Comparison of ENCODE assay signal across 26 mouse cellular contexts in the genomic region with DNA sequence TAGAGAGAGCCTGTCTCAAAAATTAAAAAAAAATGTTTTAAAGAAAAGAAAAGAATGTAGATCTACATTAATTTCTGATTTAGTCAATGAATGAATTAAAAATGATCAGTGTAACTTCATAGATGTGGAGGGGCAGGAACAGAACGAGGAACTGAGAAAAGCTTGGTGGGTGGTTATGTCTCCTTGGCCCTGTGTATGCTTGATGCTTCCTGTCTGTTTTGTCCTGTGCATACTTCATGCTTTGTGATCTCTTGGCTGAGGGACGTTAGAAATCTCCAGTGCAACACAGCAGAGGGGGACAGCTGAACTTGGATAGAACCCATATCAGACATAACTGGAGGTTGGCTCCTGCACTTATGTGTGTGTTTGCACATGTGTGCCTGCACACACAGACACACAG. TPM values are rescaled to one million over a fixed set of nuclear protein-coding genes. Genes with fewer than 3 reads are reported as not detected.
"Had no signal": no experiment of that assay in that cellular context is flagged by ENCODE, and none has a peak within 500 bp of the region (broad histone marks: within the 10 kb centered on the region; RNA-seq: fewer than 3 reads in every experiment).

No protein-coding gene starts in this region.

- H3K4me1 ChIP-seq: megakaryocyte, embryonic 14.5 days; midbrain, embryonic 13.5 days; midbrain, embryonic 15.5 days; neural tube, embryonic 12.5 days had no signal

- H3K27me3 ChIP-seq: liver, embryonic 15.5 days; lung, embryonic 15.5 days; midbrain, embryonic 13.5 days; midbrain, embryonic 15.5 days; neural tube, embryonic 12.5 days; stomach, embryonic 15.5 days had no signal

- H3K9me3 ChIP-seq: liver, embryonic 15.5 days; lung, embryonic 15.5 days; midbrain, embryonic 15.5 days; stomach, embryonic 15.5 days had no signal

- DNase-seq: liver, postnatal 0 days; lung, adult 2 months; lung, postnatal 14 days; lung, postnatal 36 days; right cerebral cortex, postnatal 14 days; spleen, adult 18-20 months; thymus, adult 2 months; thymus, postnatal 25 days; thymus, postnatal 4 days had no signal

- ATAC-seq: liver, postnatal 0 days; lung, postnatal 0 days; midbrain, embryonic 13.5 days; midbrain, embryonic 15.5 days had no signal

- H3K4me2 ChIP-seq: liver, embryonic 15.5 days; lung, embryonic 15.5 days; midbrain, embryonic 11.5 days; midbrain, embryonic 13.5 days; midbrain, embryonic 15.5 days; neural tube, embryonic 12.5 days; stomach, embryonic 15.5 days had no signal

- H3K4me3 ChIP-seq: liver, embryonic 15.5 days; lung, embryonic 15.5 days; megakaryocyte, embryonic 14.5 days; midbrain, embryonic 13.5 days; midbrain, embryonic 15.5 days; neural tube, embryonic 12.5 days; stomach, embryonic 15.5 days had no signal

- H3K9ac ChIP-seq: liver, embryonic 15.5 days; liver, postnatal 0 days; lung, embryonic 15.5 days; midbrain, embryonic 13.5 days; midbrain, embryonic 15.5 days; neural tube, embryonic 12.5 days; stomach, embryonic 15.5 days had no signal

- H3K36me3 ChIP-seq: midbrain, embryonic 15.5 days had no signal

- H3K27ac ChIP-seq: liver, embryonic 15.5 days; lung, embryonic 15.5 days; macrophage; midbrain, embryonic 13.5 days; midbrain, embryonic 15.5 days; neural tube, embryonic 12.5 days; stomach, embryonic 15.5 days had no signal

RNA-seq across cellular contexts. Expression of gene Acot1, which starts 12.1 kb away (rescaled TPM):
- total RNA-seq: monocyte, adult 5-6 weeks had no signal

RNA-seq across cellular contexts. Expression of gene Heatr4, which starts 12.6 kb away (rescaled TPM):
- total RNA-seq: megakaryocyte progenitor cell, adult 5-6 weeks; monocyte, adult 5-6 weeks had no signal
- polyA plus RNA-seq: liver, embryonic 15.5 days; liver, postnatal 0 days; lung, adult 2 months; lung, embryonic 15.5 days; lung, postnatal 0 days; macrophage; midbrain, embryonic 11.5 days; midbrain, embryonic 13.5 days; midbrain, postnatal 0 days; neural tube, embryonic 12.5 days; neural tube, embryonic 14.5 days; stomach, postnatal 0 days; thymus, adult 2 months; urinary bladder, adult 2 months had no signal

RNA-seq across cellular contexts. Expression of gene Acot4, which starts 41.0 kb away (rescaled TPM):
- total RNA-seq: monocyte, adult 5-6 weeks had no signal

RNA-seq across cellular contexts. Expression of gene Gm49366, which starts 41.5 kb away (rescaled TPM):
- total RNA-seq: megakaryocyte progenitor cell, adult 5-6 weeks; midbrain, postnatal 0 days; monocyte, adult 5-6 weeks had no signal
- polyA plus RNA-seq: liver, embryonic 15.5 days; liver, postnatal 0 days; lung, adult 2 months; lung, embryonic 15.5 days; lung, postnatal 0 days; macrophage; midbrain, embryonic 11.5 days; midbrain, embryonic 13.5 days; midbrain, embryonic 15.5 days; midbrain, postnatal 0 days; neural tube, embryonic 12.5 days; neural tube, embryonic 14.5 days; stomach, embryonic 15.5 days; stomach, postnatal 0 days; testis, adult 2 months; thymus, adult 2 months; urinary bladder, adult 2 months had no signal
